Mouse (Mus musculus): ENCODE measurements around the gene Plppr1. TPM values are rescaled to one million over a fixed set of nuclear protein-coding genes. Genes with fewer than 3 reads are reported as not detected.

Plppr1 gene
- polyA plus RNA-seq, 1 experiment from 2014 or later = 4.7 TPM

DNA sequence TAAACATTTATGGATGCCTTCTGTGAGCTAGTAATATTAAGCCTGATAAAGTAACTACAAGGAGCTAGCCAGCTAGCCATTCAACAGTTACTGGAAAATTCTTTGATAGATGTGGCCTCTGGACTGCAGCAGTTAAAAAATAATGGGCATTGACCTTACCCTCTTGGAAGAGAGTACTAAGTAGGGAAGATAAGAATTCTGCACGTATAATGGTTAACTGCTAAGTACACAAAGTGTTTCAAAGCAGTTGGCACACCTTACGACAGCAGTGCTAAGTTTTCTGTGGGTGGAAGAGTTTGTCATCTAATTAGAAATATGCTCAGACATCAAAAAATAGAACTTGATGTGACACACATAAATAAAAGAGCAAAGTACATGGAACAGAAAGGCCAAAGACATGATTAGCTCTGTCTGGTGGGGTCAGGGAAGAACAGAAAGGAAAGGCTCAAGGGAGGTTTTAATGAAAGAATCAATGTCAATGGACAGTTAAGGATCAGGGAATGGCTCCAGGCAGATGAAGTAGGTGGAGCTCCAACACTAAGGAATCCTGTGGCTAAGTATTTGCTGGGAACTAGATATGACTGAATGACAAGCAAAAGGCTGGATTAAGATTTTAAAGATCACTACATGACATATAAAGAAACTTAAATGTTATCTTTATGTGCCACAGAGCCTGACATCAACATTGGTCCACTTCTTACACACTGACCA is 120.6 kb downstream of the Plppr1 start:
- Histone ChIP-seq H3K9me3 (ENCODE audit: control insufficient read depth, low read length) (no peaks in the 10 kb centered on the region), H3K4me3 (ENCODE audit: low read depth, low read length) (no peak overlapping the region), H3K27me3 (replicated peaks; ENCODE audit: control insufficient read depth, insufficient read depth, low read length) (no peaks in the 10 kb centered on the region), H3K4me1 (ENCODE audit: control insufficient read depth, insufficient read depth, low read length) (no peaks in the 10 kb centered on the region; the same call in 1 of the 2 replicates), H3K4me2 (ENCODE audit: low read depth, low read length) (no peak overlapping the region), H3K36me3 (ENCODE audit: control insufficient read depth, insufficient read depth, low read length) (no peaks in the 10 kb centered on the region), H3K27ac (replicated peaks; ENCODE audit: low read depth, low read length) (no peak overlapping the region), H3K9ac (ENCODE audit: low read depth, low read length) (no peak overlapping the region)
- no peak for DNase-seq (ENCODE audit: low spot score)
- WGBS = 71% methylated on average over 2 of the region's 2 CpGs
- ATAC-seq (ENCODE audit: low read depth) = no peak

GRCm38 (mm10) chr4:49189991-49190526 is 131.0 kb downstream of the Plppr1 start:
- Histone ChIP-seq H3K9me3 (ENCODE audit: control insufficient read depth, low read length) (no peaks in the 10 kb centered on the region), H3K36me3 (ENCODE audit: control insufficient read depth, insufficient read depth, low read length) (no peaks in the 10 kb centered on the region), H3K27ac (replicated peaks; ENCODE audit: low read depth, low read length) (no peak overlapping the region), H3K4me2 (ENCODE audit: low read depth, low read length) (no peak overlapping the region), H3K27me3 (replicated peaks; ENCODE audit: control insufficient read depth, insufficient read depth, low read length) (no peaks in the 10 kb centered on the region), H3K4me3 (ENCODE audit: low read depth, low read length) (no peak overlapping the region), H3K9ac (ENCODE audit: low read depth, low read length) (no peak overlapping the region), H3K4me1 (ENCODE audit: control insufficient read depth, insufficient read depth, low read length) (no peaks in the 10 kb centered on the region)
- ATAC-seq (ENCODE audit: low read depth) (no peak), DNase-seq (ENCODE audit: low spot score) (no peak)
- WGBS = 69% methylated on average over 3 of the region's 3 CpGs

DNA sequence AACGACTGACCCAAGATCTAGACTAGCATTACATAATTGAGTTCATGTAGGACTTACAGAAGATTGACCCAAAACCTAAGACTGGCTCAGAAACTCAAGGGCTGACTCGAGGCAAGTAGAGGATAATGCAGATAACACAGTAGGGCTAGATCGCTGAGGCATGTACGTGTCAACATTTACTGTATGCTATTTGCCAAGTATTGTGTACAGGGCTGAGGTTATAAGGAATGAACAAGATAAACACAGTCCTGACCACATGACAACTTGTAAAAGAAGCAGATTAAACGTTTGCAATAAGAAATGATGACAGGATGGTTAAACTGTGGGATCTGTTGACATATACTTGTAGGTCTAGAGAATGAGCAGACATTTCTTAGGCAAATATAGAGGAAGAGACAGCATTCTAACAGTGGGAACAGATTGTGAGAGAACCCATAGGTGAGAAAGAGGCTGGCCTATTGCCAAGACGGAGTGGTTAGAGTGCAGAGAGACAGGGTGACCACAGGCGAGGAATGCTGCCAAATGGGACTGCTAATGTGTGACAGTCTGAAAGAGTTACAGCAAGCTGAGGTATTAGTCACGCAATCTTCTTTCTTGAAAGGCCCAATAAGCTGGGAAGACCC is 138.2 kb downstream of the Plppr1 start:
- ATAC-seq (ENCODE audit: low read depth) = peak; percentile 84
- no peak overlapping the region for H3K27ac ChIP-seq (replicated peaks; ENCODE audit: low read depth, low read length)
- no peak overlapping the region for H3K4me2 ChIP-seq (ENCODE audit: low read depth, low read length)
- no peaks in the 10 kb centered on the region for H3K9me3 ChIP-seq (ENCODE audit: control insufficient read depth, low read length)
- WGBS = 62% methylated on average over 8 of the region's 8 CpGs
- no peaks in the 10 kb centered on the region for H3K36me3 ChIP-seq (ENCODE audit: control insufficient read depth, insufficient read depth, low read length)
- H3K4me1 ChIP-seq (ENCODE audit: control insufficient read depth, insufficient read depth, low read length) = no peaks in the 10 kb centered on the region
- H3K4me3 ChIP-seq (ENCODE audit: low read depth, low read length) = no peak overlapping the region
- no peak overlapping the region for H3K9ac ChIP-seq (ENCODE audit: low read depth, low read length)
- peak; percentile 73 for DNase-seq (ENCODE audit: low spot score)
- no peaks in the 10 kb centered on the region for H3K27me3 ChIP-seq (replicated peaks; ENCODE audit: control insufficient read depth, insufficient read depth, low read length)

DNA sequence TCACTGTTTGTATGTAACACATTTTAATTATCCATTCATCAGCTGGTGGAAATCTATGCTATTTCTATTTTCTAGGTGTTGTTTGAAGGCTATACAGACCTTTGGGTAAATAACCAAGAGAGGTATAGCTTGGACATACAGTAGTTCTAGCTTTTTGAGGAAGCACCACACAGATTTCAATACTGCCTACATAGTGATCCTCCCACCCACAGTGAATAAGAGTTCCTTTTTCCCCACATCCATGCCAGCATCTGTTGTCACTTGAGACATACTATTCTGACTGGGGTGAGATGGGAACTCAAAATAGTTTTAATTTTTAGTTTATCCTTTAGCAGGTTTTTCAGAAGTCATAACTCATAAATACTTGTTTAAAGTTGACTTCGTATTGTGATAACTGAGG is 151.4 kb downstream of the Plppr1 start:
- Histone ChIP-seq H3K4me2 (ENCODE audit: low read depth, low read length) (no peak overlapping the region), H3K4me1 (ENCODE audit: control insufficient read depth, insufficient read depth, low read length) (peaks cover 7% of the 10 kb centered on the region; the same call in 1 of the 2 replicates), H3K9ac (ENCODE audit: low read depth, low read length) (no peak overlapping the region), H3K9me3 (ENCODE audit: control insufficient read depth, low read length) (no peaks in the 10 kb centered on the region), H3K27me3 (replicated peaks; ENCODE audit: control insufficient read depth, insufficient read depth, low read length) (no peaks in the 10 kb centered on the region), H3K4me3 (ENCODE audit: low read depth, low read length) (no peak overlapping the region), H3K36me3 (ENCODE audit: control insufficient read depth, insufficient read depth, low read length) (no peaks in the 10 kb centered on the region), H3K27ac (replicated peaks; ENCODE audit: low read depth, low read length) (no peak overlapping the region)
- ATAC-seq (ENCODE audit: low read depth) = no peak
- WGBS = 97% methylated on average over 1 of the region's 1 CpGs
- no peak for DNase-seq (ENCODE audit: low spot score)

DNA sequence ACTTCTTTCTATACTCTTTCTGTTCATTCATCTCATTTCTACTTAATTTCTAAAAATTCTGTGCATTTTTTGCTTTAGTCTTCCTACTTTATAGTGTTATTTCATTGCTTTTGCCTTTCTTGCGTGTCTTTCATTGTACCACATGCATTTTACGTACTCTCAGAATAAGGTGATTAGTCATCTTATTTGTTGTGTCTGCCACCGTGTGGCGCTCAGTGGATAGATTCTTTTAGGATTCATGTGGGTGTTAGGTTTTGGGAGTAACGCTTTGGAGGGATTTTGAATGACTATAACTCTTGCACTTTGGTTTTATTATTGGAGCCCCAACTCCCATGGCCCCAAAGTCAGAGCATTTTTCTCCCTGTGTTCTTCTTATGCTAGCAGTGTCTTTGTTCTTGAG is 152.5 kb downstream of the Plppr1 start:
- Histone ChIP-seq H3K27me3 (replicated peaks; ENCODE audit: control insufficient read depth, insufficient read depth, low read length) (no peaks in the 10 kb centered on the region), H3K36me3 (ENCODE audit: control insufficient read depth, insufficient read depth, low read length) (no peaks in the 10 kb centered on the region), H3K9me3 (ENCODE audit: control insufficient read depth, low read length) (no peaks in the 10 kb centered on the region), H3K4me1 (ENCODE audit: control insufficient read depth, insufficient read depth, low read length) (peaks cover 7% of the 10 kb centered on the region; the same call in 1 of the 2 replicates), H3K4me2 (ENCODE audit: low read depth, low read length) (no peak overlapping the region), H3K27ac (replicated peaks; ENCODE audit: low read depth, low read length) (no peak overlapping the region), H3K9ac (ENCODE audit: low read depth, low read length) (no peak overlapping the region), H3K4me3 (ENCODE audit: low read depth, low read length) (no peak overlapping the region)
- DNase-seq (ENCODE audit: low spot score) (no peak), ATAC-seq (ENCODE audit: low read depth) (no peak)
- WGBS = 69% methylated on average over 5 of the region's 5 CpGs

GRCm38 (mm10) chr4:49212616-49213544 is 153.8 kb downstream of the Plppr1 start:
- ATAC-seq (ENCODE audit: low read depth) (no peak), DNase-seq (ENCODE audit: low spot score) (no peak)
- no peak overlapping the region for H3K4me3 ChIP-seq (ENCODE audit: low read depth, low read length)
- WGBS = 59% methylated on average over 11 of the region's 11 CpGs
- no peak overlapping the region for H3K4me2 ChIP-seq (ENCODE audit: low read depth, low read length)
- no peak overlapping the region for H3K27ac ChIP-seq (replicated peaks; ENCODE audit: low read depth, low read length)
- no peaks in the 10 kb centered on the region for H3K36me3 ChIP-seq (ENCODE audit: control insufficient read depth, insufficient read depth, low read length)
- H3K9me3 ChIP-seq (ENCODE audit: control insufficient read depth, low read length) = no peaks in the 10 kb centered on the region
- no peak overlapping the region for H3K9ac ChIP-seq (ENCODE audit: low read depth, low read length)
- H3K27me3 ChIP-seq (replicated peaks; ENCODE audit: control insufficient read depth, insufficient read depth, low read length) = no peaks in the 10 kb centered on the region
- H3K4me1 ChIP-seq (ENCODE audit: control insufficient read depth, insufficient read depth, low read length) = peaks cover 7% of the 10 kb centered on the region; the same call in 1 of the 2 replicates

DNA sequence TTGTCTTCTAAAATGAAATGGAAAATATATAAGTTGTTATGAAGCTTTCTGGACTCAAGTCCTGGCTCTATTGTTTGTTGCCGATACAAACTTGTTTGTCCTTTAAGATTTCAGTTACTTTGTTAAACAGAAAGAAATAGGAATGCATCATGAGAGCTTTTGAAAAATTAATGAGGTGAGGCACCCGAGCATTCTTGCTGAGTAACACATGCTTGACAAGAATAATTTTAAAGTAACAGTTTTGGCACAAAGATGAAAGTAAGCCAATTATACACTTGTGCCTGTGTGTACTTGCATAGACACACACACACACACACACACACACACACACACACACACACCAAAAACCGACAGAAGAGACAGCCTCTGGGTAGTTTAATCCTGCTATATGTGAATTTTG is 155.3 kb downstream of the Plppr1 start:
- H3K36me3 ChIP-seq (ENCODE audit: control insufficient read depth, insufficient read depth, low read length) = no peaks in the 10 kb centered on the region
- H3K9me3 ChIP-seq (ENCODE audit: control insufficient read depth, low read length) = no peaks in the 10 kb centered on the region
- H3K9ac ChIP-seq (ENCODE audit: low read depth, low read length) = no peak overlapping the region
- H3K27ac ChIP-seq (replicated peaks; ENCODE audit: low read depth, low read length) = no peak overlapping the region
- H3K27me3 ChIP-seq (replicated peaks; ENCODE audit: control insufficient read depth, insufficient read depth, low read length) = no peaks in the 10 kb centered on the region
- no peak overlapping the region for H3K4me3 ChIP-seq (ENCODE audit: low read depth, low read length)
- 65% methylated on average over 3 of the region's 3 CpGs for WGBS
- peaks cover 7% of the 10 kb centered on the region; the same call in 1 of the 2 replicates for H3K4me1 ChIP-seq (ENCODE audit: control insufficient read depth, insufficient read depth, low read length)
- ATAC-seq (ENCODE audit: low read depth) (no peak), DNase-seq (ENCODE audit: low spot score) (no peak)
- H3K4me2 ChIP-seq (ENCODE audit: low read depth, low read length) = no peak overlapping the region

DNA sequence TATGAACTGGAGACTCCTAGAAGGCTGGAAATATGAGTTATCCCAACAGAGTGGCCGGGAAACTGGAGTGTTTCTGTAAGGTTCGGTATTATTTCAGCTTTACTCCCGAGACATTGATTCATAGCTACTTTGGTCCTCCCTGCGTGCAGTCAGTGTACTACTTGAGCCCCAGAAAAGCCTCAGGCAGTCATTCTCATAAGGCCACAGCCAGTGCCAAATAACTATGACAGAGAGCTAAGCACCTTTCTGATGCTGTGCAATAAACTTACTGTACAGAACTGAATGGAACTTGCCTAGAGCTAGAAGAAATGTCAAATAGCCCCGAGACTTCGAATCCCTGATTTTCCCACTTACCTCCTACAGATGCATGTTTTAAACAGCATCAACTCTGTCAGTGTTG is 164.4 kb downstream of the Plppr1 start:
- Histone ChIP-seq H3K4me2 (ENCODE audit: low read depth, low read length) (no peak overlapping the region), H3K27ac (replicated peaks; ENCODE audit: low read depth, low read length) (no peak overlapping the region), H3K9me3 (ENCODE audit: control insufficient read depth, low read length) (no peaks in the 10 kb centered on the region), H3K4me1 (ENCODE audit: control insufficient read depth, insufficient read depth, low read length) (no peaks in the 10 kb centered on the region), H3K27me3 (replicated peaks; ENCODE audit: control insufficient read depth, insufficient read depth, low read length) (no peaks in the 10 kb centered on the region), H3K9ac (ENCODE audit: low read depth, low read length) (no peak overlapping the region), H3K4me3 (ENCODE audit: low read depth, low read length) (no peak overlapping the region), H3K36me3 (ENCODE audit: control insufficient read depth, insufficient read depth, low read length) (no peaks in the 10 kb centered on the region)
- ATAC-seq (ENCODE audit: low read depth) (no peak), DNase-seq (ENCODE audit: low spot score) (no peak)
- WGBS = 63% methylated on average over 6 of the region's 6 CpGs
